Mouse (Mus musculus) liver, embryonic 14.5 days (tissue): ENCODE measurements around the gene Dcaf12.

ENCODE experiments used
- CTCF ChIP-seq: IDR thresholded peaks from 2 replicates; pipeline ENCODE4 v1.5.1; 2016; ENCODE audit warnings: antibody characterized with exemption, low read depth, control low read depth
- EP300 ChIP-seq: IDR thresholded peaks from 2 replicates; pipeline ENCODE4 v1.6.1; 2016; ENCODE audit warnings: antibody characterized with exemption, low read depth

GRCm38 (mm10) chr4:41347839-41348238 is 33.1 kb upstream of the Dcaf12 start:
- no peak for TF ChIP-seq CTCF
- no peak for TF ChIP-seq EP300
